ENCODE assay signal across 11 mouse cellular contexts in genomic region chr3:32399931-32400330, GRCm38 (mm10). TPM values are rescaled to one million over a fixed set of nuclear protein-coding genes. Genes with fewer than 3 reads are reported as not detected.
DNase-seq lines count a peak whose midpoint lies in the region; ATAC-seq lines count a peak whose summit lies in the region.
"Had no signal": no experiment of that assay in that cellular context is flagged by ENCODE, and none has a peak within 500 bp of the region (broad histone marks: within the 10 kb centered on the region; RNA-seq: fewer than 3 reads in every experiment).

No protein-coding gene starts in this region.

- no peak overlapping the region for H3K27ac ChIP-seq in heart, embryonic 11.5 days (ENCODE audit: low read depth, low read length)
- H3K27ac ChIP-seq in midbrain, embryonic 14.5 days (replicated peaks; ENCODE audit: low read depth, low read length), result no peak overlapping the region
- no peak overlapping the region for H3K27ac ChIP-seq in midbrain, embryonic 11.5 days (ENCODE audit: low read depth, low read length)
- peak overlapping the region; percentile 8; the same call in 1 of the 2 replicates for H3K27ac ChIP-seq in embryonic facial prominence, embryonic 12.5 days
- H3K27ac ChIP-seq: intestine, embryonic 15.5 days had no signal

- no peak for ATAC-seq in heart, embryonic 11.5 days (replicated peaks; ENCODE audit: insufficient number of reproducible peaks, low FRiP score, low TSS enrichment)
- ATAC-seq in midbrain, embryonic 14.5 days (ENCODE audit: low FRiP score, low TSS enrichment), result no peak
- no peak for ATAC-seq in midbrain, embryonic 11.5 days (ENCODE audit: low FRiP score)
- no peak for ATAC-seq in embryonic facial prominence, embryonic 12.5 days (ENCODE audit: insufficient number of reproducible peaks, insufficient read depth, low FRiP score, low TSS enrichment)
- ATAC-seq: intestine, embryonic 15.5 days had no signal

- H3K4me2 ChIP-seq in heart, embryonic 11.5 days, result no peak overlapping the region
- peak overlapping the region; percentile 73; the same call in 1 of the 2 replicates for H3K4me2 ChIP-seq in midbrain, embryonic 14.5 days (ENCODE audit: low read length)
- H3K4me2 ChIP-seq in midbrain, embryonic 11.5 days, result no peak overlapping the region
- H3K4me2 ChIP-seq in embryonic facial prominence, embryonic 12.5 days (replicated peaks), result peak overlapping the region; percentile 23; the same call in 1 of the 2 replicates
- H3K4me2 ChIP-seq: intestine, embryonic 15.5 days had no signal

- H3K27me3 ChIP-seq in heart, embryonic 11.5 days (ENCODE audit: control insufficient read depth, insufficient read depth, low read length), result no peaks in the 10 kb centered on the region
- H3K27me3 ChIP-seq in midbrain, embryonic 14.5 days (ENCODE audit: control insufficient read depth, insufficient read depth, low read length), result no peaks in the 10 kb centered on the region
- no peaks in the 10 kb centered on the region for H3K27me3 ChIP-seq in midbrain, embryonic 11.5 days (ENCODE audit: control insufficient read depth, insufficient read depth, low read length)
- H3K27me3 ChIP-seq in embryonic facial prominence, embryonic 12.5 days, result no peaks in the 10 kb centered on the region
- H3K27me3 ChIP-seq: CH12.LX; intestine, embryonic 15.5 days had no signal

- H3K9ac ChIP-seq in heart, embryonic 11.5 days (ENCODE audit: low read depth, low read length), result no peak overlapping the region
- H3K9ac ChIP-seq in midbrain, embryonic 14.5 days (replicated peaks; ENCODE audit: low read length), result no peak overlapping the region
- H3K9ac ChIP-seq in midbrain, embryonic 11.5 days (ENCODE audit: low read length), result no peak overlapping the region
- H3K9ac ChIP-seq in embryonic facial prominence, embryonic 12.5 days, result peak overlapping the region; percentile 31; the same call in 1 of the 2 replicates
- H3K9ac ChIP-seq: intestine, embryonic 15.5 days had no signal

- H3K4me1 ChIP-seq in heart, embryonic 11.5 days (ENCODE audit: control insufficient read depth, insufficient read depth, low read length), result peaks cover 36% of the 10 kb centered on the region
- H3K4me1 ChIP-seq in midbrain, embryonic 14.5 days (ENCODE audit: control insufficient read depth, insufficient read depth, low read length), result peaks cover 28% of the 10 kb centered on the region
- H3K4me1 ChIP-seq in midbrain, embryonic 11.5 days (ENCODE audit: control insufficient read depth, insufficient read depth, low read length), result peaks cover 17% of the 10 kb centered on the region
- H3K4me1 ChIP-seq in embryonic facial prominence, embryonic 12.5 days, result peaks cover 34% of the 10 kb centered on the region

- 47% methylated on average over 2 of the region's 2 CpGs for WGBS in heart, embryonic 11.5 days (ENCODE audit: insufficient replicate concordance)
- WGBS in midbrain, embryonic 14.5 days, result 68% methylated on average over 2 of the region's 2 CpGs
- WGBS in midbrain, embryonic 11.5 days, result 47% methylated on average over 2 of the region's 2 CpGs
- WGBS in embryonic facial prominence, embryonic 12.5 days, result 38% methylated on average over 2 of the region's 2 CpGs

- H3K9me3 ChIP-seq in heart, embryonic 11.5 days (replicated peaks; ENCODE audit: control insufficient read depth, low read length), result no peaks in the 10 kb centered on the region
- no peaks in the 10 kb centered on the region for H3K9me3 ChIP-seq in midbrain, embryonic 14.5 days (ENCODE audit: control insufficient read depth, low read length)
- H3K9me3 ChIP-seq in midbrain, embryonic 11.5 days (ENCODE audit: control insufficient read depth, low read length), result no peaks in the 10 kb centered on the region
- H3K9me3 ChIP-seq in embryonic facial prominence, embryonic 12.5 days, result no peaks in the 10 kb centered on the region
- H3K9me3 ChIP-seq: intestine, embryonic 15.5 days had no signal

- no peaks in the 10 kb centered on the region for H3K36me3 ChIP-seq in heart, embryonic 11.5 days (ENCODE audit: control insufficient read depth, insufficient read depth, low read length)
- no peaks in the 10 kb centered on the region for H3K36me3 ChIP-seq in midbrain, embryonic 14.5 days (ENCODE audit: control insufficient read depth, insufficient read depth, low read length)
- no peaks in the 10 kb centered on the region for H3K36me3 ChIP-seq in midbrain, embryonic 11.5 days (ENCODE audit: control insufficient read depth, insufficient read depth, low read length)
- no peaks in the 10 kb centered on the region for H3K36me3 ChIP-seq in embryonic facial prominence, embryonic 12.5 days
- H3K36me3 ChIP-seq: intestine, embryonic 15.5 days had no signal

- peak; percentile 16 for DNase-seq in heart, postnatal 4 days
- no peak for DNase-seq in midbrain, embryonic 14.5 days
- DNase-seq in midbrain, embryonic 11.5 days (ENCODE audit: low spot score, missing footprints), result no peak
- DNase-seq in mesoderm, embryonic 11.5 days (ENCODE audit: low read depth, low spot score), result peak; percentile 27
- DNase-seq in cerebellum, adult 11-12 months, result no peak
- DNase-seq: gastrocnemius, postnatal 10 days; thymus, adult 2 months had no signal

- H3K4me3 ChIP-seq in heart, embryonic 11.5 days (ENCODE audit: low read depth, low read length), result no peak overlapping the region
- no peak overlapping the region for H3K4me3 ChIP-seq in midbrain, embryonic 14.5 days (replicated peaks; ENCODE audit: low read depth, low read length)
- H3K4me3 ChIP-seq in midbrain, embryonic 11.5 days (ENCODE audit: low read depth, low read length), result no peak overlapping the region
- no peak overlapping the region for H3K4me3 ChIP-seq in embryonic facial prominence, embryonic 12.5 days
- H3K4me3 ChIP-seq: intestine, embryonic 15.5 days had no signal

RNA-seq across cellular contexts. Expression of gene Pik3ca, which starts 2.5 kb away (rescaled TPM):
- 10 to 100 TPM; 42.0 to 44.3 TPM for total RNA-seq in heart, postnatal 4 days (2021)
- polyA plus RNA-seq in heart, embryonic 11.5 days (2014; fragmentation: Nextera tagmentation; extraction: Ambion mirVana), result 10.1 and 12.0 TPM in 2 replicates
- polyA plus RNA-seq in midbrain, embryonic 14.5 days (2014; fragmentation: Nextera tagmentation; extraction: Ambion mirVana), result 28.5 and 29.3 TPM in 2 replicates
- polyA plus RNA-seq in midbrain, embryonic 11.5 days (2014; fragmentation: Nextera tagmentation; extraction: Ambion mirVana), result 12.7 and 14.0 TPM in 2 replicates
- 10.9 and 12.2 TPM in 2 replicates for polyA plus RNA-seq in embryonic facial prominence, embryonic 12.5 days (2016; fragmentation: Nextera tagmentation; extraction: Ambion mirVana)

RNA-seq across cellular contexts. Expression of gene Zmat3, which starts 34.1 kb away (rescaled TPM):
- 10 to 100 TPM; 13.8 to 14.1 TPM for total RNA-seq in heart, postnatal 4 days (2021)
- 5.3 and 5.8 TPM in 2 replicates for polyA plus RNA-seq in heart, embryonic 11.5 days (2014; fragmentation: Nextera tagmentation; extraction: Ambion mirVana)
- 7.7 and 9.7 TPM in 2 replicates for polyA plus RNA-seq in midbrain, embryonic 14.5 days (2014; fragmentation: Nextera tagmentation; extraction: Ambion mirVana)
- polyA plus RNA-seq in midbrain, embryonic 11.5 days (2014; fragmentation: Nextera tagmentation; extraction: Ambion mirVana), result 10.7 and 12.1 TPM in 2 replicates
- polyA plus RNA-seq in embryonic facial prominence, embryonic 12.5 days (2016; fragmentation: Nextera tagmentation; extraction: Ambion mirVana), result 5.2 TPM in 2 replicates

Comparison
In these comparisons a context has a peak if more than half of its experiments do, and no peak if none do; other contexts are left out.
1. H3K4me2 ChIP-seq: peak in midbrain, embryonic 14.5 days (single experiment) and embryonic facial prominence, embryonic 12.5 days (single experiment); none in heart, embryonic 11.5 days (single experiment) and midbrain, embryonic 11.5 days (single experiment).
2. DNase-seq: peak in heart, postnatal 4 days (single experiment) and mesoderm, embryonic 11.5 days (single experiment); none in midbrain, embryonic 14.5 days (single experiment), midbrain, embryonic 11.5 days (single experiment) and cerebellum, adult 11-12 months (single experiment).